Mouse (Mus musculus): ENCODE data around the gene Cngb1. TPM values are rescaled to one million over a fixed set of nuclear protein-coding genes. Genes with fewer than 3 reads are reported as not detected.
A peak's percentile ranks its signal among the peaks of the same experiment; 100 is the strongest.

The Cngb1 gene
- total RNA-seq (2021), result under 1 TPM; 0.08 to 0.66 TPM
- long read RNA-seq, experiment 1, result 0 reads
- long read RNA-seq, experiment 2, result 0 reads

- intact Hi-C loops (cut with DNase I), result no loop called here
- H3K4me3 ChIP-seq, result no peak within 1 kb of the TSS
- no peak for DNase-seq
- no peak within 1 kb of the TSS for H3K27ac ChIP-seq
- TF ChIP-seq CTCF (IDR thresholded peaks at IDR 0.05), result no peak
These were observed at the start of gene Cngb1 for GRCm38 (mm10) chr8:95306431-95306830. Gene Cngb1 (minus strand): TSS chr8:95306585.

GRCm38 (mm10) chr8:95354606-95355005, 48.2 kb upstream of the Cngb1 start:
- intact Hi-C loops (cut with DNase I), result loop anchor here (2.0 kb wide), 1 partner anchor 22 kb away; no protein-coding TSS in a partner anchor
- no peak for TF ChIP-seq CTCF (IDR thresholded peaks at IDR 0.05)
- DNase-seq, result no peak
- H3K4me3 ChIP-seq, result peak overlapping the region; percentile 78
- peak overlapping the region; percentile 16 for H3K27ac ChIP-seq

- intact Hi-C loops (cut with DNase I), result no loop called here
- peak overlapping the region; percentile 94 for H3K27ac ChIP-seq
- TF ChIP-seq CTCF (IDR thresholded peaks at IDR 0.05), result peak; percentile 6; the same call in 1 of the 2 replicates
- peak; percentile 65 for DNase-seq
- H3K4me3 ChIP-seq, result peak overlapping the region; percentile 78
These were observed 46.8 kb upstream of the Cngb1 start for GRCm38 (mm10) chr8:95352871-95353866.

- intact Hi-C loops (cut with DNase I), result no loop called here
- peak; percentile 13; the same call in 1 of the 2 replicates for TF ChIP-seq CTCF (IDR thresholded peaks at IDR 0.05)
- H3K27ac ChIP-seq, result peak within 1 kb of the TSS; percentile 94
- peak within 1 kb of the TSS; percentile 78 for H3K4me3 ChIP-seq
- peak; percentile 91 for DNase-seq
These were observed 45.9 kb upstream of the Cngb1 start, which contains the start of gene Mmp15 for GRCm38 (mm10) chr8:95352151-95352870. Gene Mmp15 (plus strand): TSS chr8:95352268.

GRCm38 (mm10) chr8:95351461-95351860, 45.1 kb upstream of the Cngb1 start:
- Histone ChIP-seq H3K27ac (peak overlapping the region; percentile 94), H3K4me3 (peak overlapping the region; percentile 78)
- intact Hi-C loops (cut with DNase I), result no loop called here
- DNase-seq, result no peak
- peak; percentile 54 for TF ChIP-seq CTCF (IDR thresholded peaks at IDR 0.05)

- TF ChIP-seq CTCF (IDR thresholded peaks at IDR 0.05), result peak; percentile 21; the same call in 1 of the 2 replicates
- Histone ChIP-seq H3K4me3 (peak overlapping the region; percentile 47), H3K27ac (peak overlapping the region; percentile 71)
- DNase-seq, result peak; percentile 88
- intact Hi-C loops (cut with DNase I), result loop anchor here (5.0 kb wide), 2 partner anchors 138 to 348 kb away; no protein-coding TSS in a partner anchor
These were observed 42.6 kb upstream of the Cngb1 start for GRCm38 (mm10) chr8:95348811-95349630.

- TF ChIP-seq CTCF (IDR thresholded peaks at IDR 0.05), result no peak
- peak overlapping the region; percentile 71 for H3K27ac ChIP-seq
- intact Hi-C loops (cut with DNase I), result loop anchor here (5.0 kb wide), 2 partner anchors 139 to 349 kb away; no protein-coding TSS in a partner anchor
These were observed 42.0 kb upstream of the Cngb1 start for GRCm38 (mm10) chr8:95348356-95348755.

GRCm38 (mm10) chr8:95346643-95347545, 40.5 kb upstream of the Cngb1 start:
- peak; percentile 83 for TF ChIP-seq CTCF (IDR thresholded peaks at IDR 0.05)
- H3K4me3 ChIP-seq, result no peak overlapping the region
- intact Hi-C loops (cut with DNase I), result loop anchor here (1.0 to 5.0 kb wide), 4 partner anchors 84 to 350 kb away; no protein-coding TSS in a partner anchor
- peak; percentile 67 for DNase-seq
- no peak overlapping the region for H3K27ac ChIP-seq

More at GRCm38 (mm10) chr8:95348356-95348755, 42.0 kb upstream of the Cngb1 start:
- no peak overlapping the region for H3K4me3 ChIP-seq
- DNase-seq, result no peak

- Histone ChIP-seq H3K27ac (no peak overlapping the region), H3K4me3 (no peak overlapping the region)
- intact Hi-C loops (cut with DNase I), result loop anchor here (5.0 kb wide), 2 partner anchors 143 to 353 kb away; no protein-coding TSS in a partner anchor
- no peak for DNase-seq
- TF ChIP-seq CTCF (IDR thresholded peaks at IDR 0.05), result peak; percentile 32; the same call in 1 of the 2 replicates
These were observed 38.3 kb upstream of the Cngb1 start for GRCm38 (mm10) chr8:95344668-95345067.

GRCm38 (mm10) chr8:95341721-95342120, 35.3 kb upstream of the Cngb1 start:
- TF ChIP-seq CTCF (IDR thresholded peaks at IDR 0.05), result no peak
- no peak overlapping the region for H3K4me3 ChIP-seq
- DNase-seq, result no peak
- intact Hi-C loops (cut with DNase I), result no loop called here
- H3K27ac ChIP-seq, result no peak overlapping the region
